Mouse (Mus musculus): ENCODE data around the gene Ambra1.

Gene Ambra1

DNA sequence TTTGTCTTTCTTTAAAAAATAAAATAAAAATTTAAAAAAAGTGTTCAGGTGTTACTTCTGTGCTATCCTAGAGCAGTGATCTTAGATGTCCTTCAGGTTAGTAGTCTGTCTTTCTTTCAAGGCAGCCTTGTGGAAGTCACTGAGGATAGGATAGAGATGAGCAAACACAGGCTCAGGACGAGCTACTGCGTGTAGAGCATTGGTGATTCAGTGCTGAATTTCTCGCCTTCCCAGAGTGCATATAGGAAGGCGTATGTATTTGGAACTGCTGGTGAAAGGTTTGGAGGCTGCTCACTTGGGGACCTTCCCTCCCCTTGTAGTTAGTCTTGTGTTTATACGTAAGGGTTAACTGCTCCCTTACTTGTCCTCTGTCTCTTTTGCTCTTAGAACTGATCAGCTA lies 5.3 kb downstream of the Ambra1 start:
- no peak for DNase-seq (ENCODE audit: low spot score)

DNA sequence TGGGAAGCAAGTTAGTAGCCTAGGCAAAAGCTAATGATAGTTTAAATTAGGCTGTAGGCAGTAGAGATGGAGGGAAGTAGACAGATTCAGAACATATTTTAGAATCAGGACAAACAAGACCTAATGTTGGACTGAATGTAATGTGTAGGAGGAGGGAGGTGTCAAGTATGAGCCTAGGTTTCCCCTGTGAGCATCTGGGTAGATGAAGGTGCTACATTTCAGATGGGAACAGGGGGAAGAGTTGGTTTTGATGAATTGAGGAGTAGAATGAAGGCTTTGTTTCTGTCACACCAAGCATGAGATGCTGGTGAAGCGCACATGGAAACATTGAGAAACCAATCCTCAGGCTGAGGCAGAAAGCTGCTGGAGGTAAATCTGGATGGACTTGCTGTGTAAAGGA lies 9.7 kb downstream of the Ambra1 start:
- no peak for DNase-seq (ENCODE audit: low spot score)

DNA sequence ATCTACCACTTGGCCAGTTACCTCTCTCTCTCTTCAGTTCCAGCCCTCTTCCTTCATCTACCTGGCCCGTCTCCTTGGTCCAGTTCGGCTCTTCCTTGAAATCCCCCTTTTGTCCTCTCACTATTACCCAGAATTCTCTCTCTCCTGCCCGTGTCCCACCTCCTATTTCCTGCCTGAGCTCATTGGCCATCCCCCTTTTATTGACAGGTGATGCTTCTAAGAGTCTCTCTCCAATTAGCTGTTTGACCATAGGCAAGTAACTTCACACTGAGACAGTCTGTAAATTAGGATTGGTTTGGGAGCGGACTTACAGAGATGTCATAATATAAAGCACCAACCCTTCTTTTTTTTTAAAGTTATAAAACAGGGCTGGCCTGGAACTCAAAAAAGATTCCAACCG lies 14.8 kb downstream of the Ambra1 start:
- DNase-seq (ENCODE audit: low spot score) = no peak

- DNase-seq (ENCODE audit: low spot score) = no peak
Observed at GRCm38 (mm10) chr2:91749811-91750261, 19.9 kb downstream of the Ambra1 start.

- DNase-seq (ENCODE audit: low spot score) = no peak
Observed at GRCm38 (mm10) chr2:91771921-91772705, 42.2 kb downstream of the Ambra1 start.

DNA sequence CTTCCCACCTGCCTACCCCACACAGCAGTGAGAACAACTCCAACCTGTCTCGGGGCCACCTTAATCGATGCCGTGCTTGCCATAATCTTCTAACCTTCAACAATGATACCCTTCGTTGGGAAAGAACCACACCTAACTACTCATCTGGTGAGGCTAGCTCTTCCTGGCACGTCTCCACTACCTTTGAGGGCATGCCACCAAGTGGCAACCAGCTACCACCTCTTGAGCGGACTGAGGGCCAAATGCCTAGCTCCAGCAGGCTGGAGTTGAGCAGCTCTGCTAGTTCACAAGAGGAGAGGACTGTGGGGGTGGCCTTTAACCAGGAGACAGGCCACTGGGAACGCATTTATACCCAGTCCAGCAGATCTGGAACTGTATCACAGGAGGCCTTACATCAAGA lies 43.4 kb downstream of the Ambra1 start:
- DNase-seq (ENCODE audit: low spot score) = no peak

DNA sequence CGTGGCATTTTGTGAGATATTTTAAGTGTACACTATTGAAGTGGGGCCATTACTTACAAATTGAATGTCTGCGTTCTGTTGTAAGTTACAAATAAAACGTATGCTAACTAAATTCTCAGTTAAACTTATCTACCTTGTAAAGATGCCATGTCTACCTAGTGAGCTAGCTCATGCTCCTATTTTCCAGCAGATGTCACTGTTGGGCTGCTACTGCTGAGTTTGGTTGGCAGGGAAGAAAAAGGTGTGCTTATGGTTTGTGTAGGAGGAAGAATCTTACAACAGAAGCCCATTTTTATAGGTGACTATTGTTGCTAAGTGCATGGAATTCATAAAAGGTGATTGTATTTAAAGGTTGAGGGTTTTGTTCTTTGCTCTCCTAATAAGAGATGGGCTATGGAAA lies 49.2 kb downstream of the Ambra1 start:
- DNase-seq (ENCODE audit: low spot score) = peak; percentile 47

GRCm38 (mm10) chr2:91791621-91792020 lies 61.7 kb downstream of the Ambra1 start:
- peak; percentile 29 for DNase-seq (ENCODE audit: low spot score)

DNA sequence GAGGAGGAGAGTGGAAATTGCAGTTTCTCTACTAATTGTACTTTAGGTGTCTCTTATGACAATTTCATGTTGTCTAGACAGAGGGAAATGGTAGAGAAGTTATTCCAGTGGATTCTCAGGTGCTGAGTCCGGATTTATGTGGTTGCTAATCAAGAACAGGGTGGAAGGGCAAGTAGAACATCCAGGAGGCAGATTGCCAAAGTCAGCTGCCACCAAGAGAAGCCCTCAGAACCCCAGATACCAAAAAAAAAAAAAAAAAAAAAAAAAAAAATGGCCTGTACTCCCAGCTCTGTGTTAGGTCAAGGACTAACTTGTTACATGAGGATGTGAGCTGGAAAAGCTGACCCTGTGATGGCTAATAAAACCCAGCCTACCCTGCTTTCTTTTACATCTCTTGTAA lies 62.4 kb downstream of the Ambra1 start:
- DNase-seq (ENCODE audit: low spot score) = no peak

GRCm38 (mm10) chr2:91794466-91794865 lies 64.5 kb downstream of the Ambra1 start:
- no peak for DNase-seq (ENCODE audit: low spot score)

- no peak for DNase-seq (ENCODE audit: low spot score)
Observed at GRCm38 (mm10) chr2:91795091-91795490, 65.2 kb downstream of the Ambra1 start.

- no peak for DNase-seq (ENCODE audit: low spot score)
Observed at GRCm38 (mm10) chr2:91811433-91811832, 81.5 kb downstream of the Ambra1 start.

DNA sequence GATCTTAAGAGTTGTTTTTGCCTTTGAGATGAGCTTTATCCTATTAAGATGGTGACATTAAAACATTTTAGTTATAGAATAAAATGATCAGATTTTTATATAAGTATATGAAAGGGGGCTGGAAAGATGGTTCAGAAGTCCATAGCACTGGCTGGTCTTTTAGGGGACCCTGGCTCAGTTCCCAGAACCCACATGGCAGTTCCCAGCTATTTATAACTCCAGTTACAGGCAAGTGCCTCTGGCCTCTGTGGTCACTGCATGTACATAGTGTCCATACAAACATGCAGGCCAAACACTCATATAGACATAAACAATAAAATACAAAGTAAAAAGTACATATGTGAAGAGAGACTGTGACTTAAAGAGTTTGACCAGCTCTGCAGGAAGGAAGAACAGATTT lies 86.8 kb downstream of the Ambra1 start:
- DNase-seq (ENCODE audit: low spot score) = no peak

DNA sequence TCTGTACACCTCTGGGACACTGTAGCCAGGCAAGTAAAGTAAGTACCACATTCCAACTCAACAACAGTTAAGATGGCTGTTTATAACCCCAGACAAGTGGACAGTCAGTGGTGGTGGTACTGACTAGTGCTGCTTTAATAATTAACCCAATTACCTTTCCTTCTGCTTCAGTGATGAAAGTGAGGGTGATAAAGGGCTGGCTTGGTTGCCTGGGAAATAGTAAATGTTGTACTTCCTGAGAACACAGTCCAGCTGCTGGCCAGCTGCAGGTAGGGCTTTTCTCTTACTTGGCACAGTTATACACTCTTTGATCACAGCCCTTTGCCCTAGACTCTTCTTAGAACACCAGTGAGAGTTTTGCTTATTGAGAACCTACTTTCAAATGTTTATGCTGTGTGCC lies 102.3 kb downstream of the Ambra1 start:
- no peak for DNase-seq (ENCODE audit: low spot score)

DNA sequence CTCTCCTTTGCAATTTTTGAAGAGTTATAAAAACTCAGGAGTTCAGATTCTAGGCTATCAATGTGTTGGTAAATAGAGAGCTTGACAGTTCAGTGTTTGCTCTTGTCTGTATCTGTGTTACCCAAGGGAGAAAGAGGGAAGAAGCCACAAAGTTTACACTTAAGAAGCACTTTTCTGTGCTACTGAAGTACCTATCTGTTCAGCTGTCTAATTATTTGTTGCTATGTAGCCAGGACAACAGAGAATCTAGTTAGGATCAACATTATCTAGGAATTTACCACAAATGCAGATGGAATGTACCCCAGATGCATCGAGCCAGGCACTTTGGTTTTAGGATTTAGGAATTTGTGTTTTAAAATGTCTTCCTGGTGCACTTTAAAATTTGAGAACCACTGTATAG lies 104.3 kb downstream of the Ambra1 start:
- no peak for DNase-seq (ENCODE audit: low spot score)

DNA sequence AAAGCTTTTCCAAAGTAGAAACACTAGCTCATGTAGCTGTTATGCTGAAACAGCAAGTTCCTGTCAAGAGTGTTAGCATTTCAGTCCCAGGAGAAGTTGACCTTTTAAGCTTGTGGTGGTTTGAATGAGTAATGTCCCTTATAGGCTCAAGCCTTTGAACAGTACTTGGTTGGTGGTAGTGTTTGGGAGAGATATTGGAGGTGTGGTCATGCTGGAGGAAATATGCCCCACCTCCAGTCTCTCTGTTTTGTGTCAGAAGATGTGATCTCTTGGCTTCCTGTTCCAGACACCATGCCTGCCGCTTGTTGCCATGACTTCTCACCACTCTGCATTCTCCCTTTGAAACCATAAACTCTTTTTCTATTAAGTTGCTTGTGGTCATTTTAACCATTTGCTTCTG lies 105.1 kb downstream of the Ambra1 start:
- peak; percentile 67 for DNase-seq (ENCODE audit: low spot score)

DNA sequence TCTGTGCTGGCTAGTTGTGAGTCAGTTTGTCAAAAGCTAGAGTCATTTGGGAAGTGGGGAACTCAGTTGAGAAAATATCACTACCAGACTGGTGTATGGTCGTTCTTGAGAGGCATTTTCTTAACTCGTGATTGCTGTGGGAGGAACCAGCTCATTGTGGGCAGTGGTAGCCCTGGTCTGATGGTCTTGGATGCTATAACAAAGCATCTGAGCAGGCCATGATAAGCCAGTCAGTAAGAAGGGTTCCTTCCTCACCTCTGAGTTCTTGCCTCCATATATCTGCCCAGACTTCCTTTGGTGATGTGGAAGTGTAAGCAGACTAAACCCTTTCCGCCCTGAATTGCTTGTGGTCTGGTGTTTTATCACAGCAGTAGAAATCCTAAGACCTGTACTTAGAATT lies 105.7 kb downstream of the Ambra1 start:
- DNase-seq (ENCODE audit: low spot score) = no peak

DNA sequence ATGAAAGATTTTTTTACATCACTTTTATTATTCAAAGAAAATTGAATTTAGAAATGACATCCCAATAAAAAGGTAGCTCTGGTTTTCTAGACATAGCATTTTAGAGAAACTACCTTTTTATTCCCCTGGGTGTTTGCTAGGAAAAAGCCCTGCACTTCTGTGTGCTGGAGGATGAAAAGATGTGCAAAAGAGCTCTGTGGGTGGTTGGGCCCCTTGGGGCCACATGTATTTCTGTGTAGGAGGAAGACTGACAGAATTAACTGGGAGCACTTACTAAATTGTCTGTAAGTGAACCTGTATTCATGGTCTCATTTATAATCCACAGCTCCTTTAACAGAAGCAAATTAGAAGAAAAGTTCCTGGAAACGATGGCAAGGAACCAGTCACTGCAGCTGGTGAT lies 114.2 kb downstream of the Ambra1 start:
- no peak for DNase-seq (ENCODE audit: low spot score)

DNA sequence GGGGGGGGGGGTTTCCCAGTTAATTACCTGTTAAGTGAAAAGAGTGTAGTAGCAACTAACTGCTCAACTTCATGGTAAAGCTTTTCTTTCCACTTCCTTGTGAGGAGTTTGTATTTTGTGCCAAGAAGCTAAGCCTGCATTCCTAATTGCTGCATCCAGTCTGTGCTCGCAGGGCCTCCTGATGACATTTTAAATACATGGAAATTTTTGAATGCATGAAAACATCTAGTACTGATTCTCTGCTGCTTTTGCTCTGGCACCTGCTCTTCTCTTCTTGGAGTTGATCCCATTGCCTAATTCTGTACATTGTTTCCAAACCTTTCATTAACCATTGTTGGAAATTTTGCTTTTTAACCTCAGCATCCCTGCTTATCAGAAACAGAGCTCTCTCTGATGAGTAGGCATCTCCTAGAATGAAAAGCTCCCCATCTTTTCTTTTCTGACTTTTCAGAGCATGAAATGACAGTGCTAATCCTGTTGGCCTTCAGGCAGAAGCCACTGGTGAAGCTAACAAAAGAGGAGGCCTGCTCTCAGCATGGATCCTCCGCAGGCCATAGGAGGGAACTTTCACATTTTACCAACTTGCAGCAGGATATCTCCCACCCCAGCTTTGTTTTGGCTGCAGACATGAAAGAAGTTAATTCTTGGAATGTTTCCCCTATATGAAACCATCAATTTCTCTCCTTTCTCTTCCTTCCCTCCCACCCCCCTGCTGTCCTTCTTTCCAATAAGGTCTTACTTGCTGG lies 122.7 kb downstream of the Ambra1 start:
- no peak for DNase-seq (ENCODE audit: low spot score)

DNA sequence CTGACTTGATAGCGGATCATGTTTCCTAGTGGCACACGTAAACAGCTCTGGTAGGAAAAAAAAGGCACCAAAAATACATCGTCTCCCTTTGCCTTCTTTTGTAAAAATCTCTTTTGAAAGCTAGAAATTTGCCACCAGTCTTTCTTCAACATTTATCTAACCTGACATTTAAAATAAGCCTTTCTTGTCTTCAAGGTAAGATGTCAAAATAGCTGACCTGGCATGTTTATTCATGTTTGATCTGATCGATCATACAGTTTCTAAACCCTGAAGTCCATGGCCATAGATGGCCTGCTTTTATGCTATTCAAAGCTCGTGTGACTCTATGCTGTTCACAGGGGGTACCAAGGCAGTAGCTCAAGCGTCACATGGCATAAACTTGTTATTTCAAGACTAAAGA lies 124.6 kb downstream of the Ambra1 start:
- no peak for DNase-seq (ENCODE audit: low spot score)

DNA sequence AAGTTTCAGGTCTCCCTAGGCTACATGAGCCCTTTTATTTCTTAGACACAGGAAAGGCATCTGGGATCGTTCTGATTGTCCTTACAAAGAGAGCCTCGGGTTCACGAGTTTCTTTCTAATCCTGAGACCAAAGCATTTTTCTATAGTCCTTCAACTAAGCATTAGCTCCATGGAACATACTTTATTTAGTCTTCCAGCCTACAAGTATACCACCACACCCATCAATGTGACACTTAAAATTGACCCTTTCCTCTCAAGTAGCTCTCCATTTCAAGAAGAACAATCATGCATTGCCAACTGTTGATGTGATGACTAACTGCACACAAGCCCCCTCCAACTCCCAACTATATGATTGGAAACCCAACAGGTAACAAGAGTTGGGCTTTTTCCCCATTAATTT lies 127.0 kb downstream of the Ambra1 start:
- DNase-seq (ENCODE audit: low spot score) = no peak

- DNase-seq (ENCODE audit: low spot score) = no peak
Observed at GRCm38 (mm10) chr2:91859423-91859822, 129.5 kb downstream of the Ambra1 start.

- no peak for DNase-seq (ENCODE audit: low spot score)
Observed at GRCm38 (mm10) chr2:91870754-91871153, 140.8 kb downstream of the Ambra1 start.

DNA sequence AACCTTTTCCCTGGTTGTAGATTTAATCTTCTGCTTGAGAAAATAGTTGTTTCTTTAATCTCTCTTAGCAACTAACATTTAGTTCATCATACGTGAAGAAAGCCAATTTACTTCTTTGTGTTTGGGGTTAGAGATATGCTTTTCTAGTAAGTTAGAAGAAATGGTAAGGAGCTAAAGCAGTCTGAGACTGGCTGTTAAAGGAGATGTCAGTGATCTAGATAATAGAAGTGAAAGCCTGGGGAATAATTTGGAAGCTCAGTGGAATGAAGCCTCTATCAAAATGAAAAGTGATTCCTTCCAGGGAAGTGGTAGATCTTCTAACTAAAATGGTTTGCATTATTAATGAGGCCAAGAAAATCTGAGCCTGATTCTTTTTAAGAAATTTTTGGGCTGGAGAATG lies 141.3 kb downstream of the Ambra1 start:
- no peak for DNase-seq (ENCODE audit: low spot score)

Measured in T-cell, adult 2 months (primary cell).